ENCODE assay signal across 27 mouse cellular contexts in the genomic region with DNA sequence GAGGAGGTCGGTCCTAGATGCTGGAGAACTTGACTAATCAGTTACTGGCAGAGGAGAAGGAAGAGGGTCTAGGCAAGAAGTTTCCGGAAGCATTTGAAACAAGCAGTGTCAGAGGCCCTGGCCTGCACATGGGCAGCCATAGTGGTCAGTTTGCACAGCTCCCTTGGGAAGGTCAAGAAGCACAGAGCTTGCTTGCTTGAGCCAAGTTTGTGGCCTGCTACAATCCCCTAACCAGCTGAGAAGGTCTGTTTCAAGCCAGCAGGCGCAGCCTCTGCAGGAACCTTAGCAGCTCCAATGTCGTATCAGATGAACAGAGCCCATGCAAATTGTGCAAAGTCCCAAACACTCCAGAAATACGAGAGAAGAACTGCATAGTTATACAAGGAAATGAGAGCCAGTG. TPM values are rescaled to one million over a fixed set of nuclear protein-coding genes. Genes with fewer than 3 reads are reported as not detected.
DNase-seq lines count a peak whose midpoint lies in the region; ATAC-seq and TF ChIP-seq lines count a peak whose summit lies in the region.
"Had no signal": no experiment of that assay in that cellular context is flagged by ENCODE, and none has a peak within 500 bp of the region (broad histone marks: within the 10 kb centered on the region; RNA-seq: fewer than 3 reads in every experiment).

No protein-coding gene starts in this region.

- H3K4me2 ChIP-seq in kidney, embryonic 15.5 days, result no peak overlapping the region
- H3K4me2 ChIP-seq: embryonic facial prominence, embryonic 15.5 days; forebrain, embryonic 15.5 days; hindbrain, embryonic 13.5 days had no signal

- no peak overlapping the region for H3K27ac ChIP-seq in kidney, adult 2 months (ENCODE audit: insufficient read depth, low read depth, low read length)
- H3K27ac ChIP-seq in kidney, embryonic 15.5 days, result no peak overlapping the region
- H3K27ac ChIP-seq: embryonic facial prominence, embryonic 15.5 days; forebrain, embryonic 15.5 days; heart, embryonic 10.5 days; hindbrain, embryonic 13.5 days had no signal

- H3K4me3 ChIP-seq in kidney, adult 2 months (ENCODE audit: insufficient read depth, low read depth, low read length), result no peak overlapping the region
- H3K4me3 ChIP-seq in kidney, embryonic 15.5 days (replicated peaks), result no peak overlapping the region
- H3K4me3 ChIP-seq: embryonic facial prominence, embryonic 15.5 days; erythroblast, embryonic 14.5 days; forebrain, embryonic 15.5 days; heart, embryonic 10.5 days; hindbrain, embryonic 13.5 days had no signal

- peak; percentile 32 for DNase-seq in kidney, adult 2 months
- no peak for DNase-seq in kidney, adult 18-20 months
- peak; percentile 10 to 12 for DNase-seq in kidney, postnatal 36 days
- peak; percentile 10 for DNase-seq in skeletal muscle tissue, adult 2 months (ENCODE audit: low read depth, low spot score)
- DNase-seq: adrenal gland, adult 8-10 months; cerebellum, adult 11 months; cerebellum, adult 8-10 months; cerebellum, postnatal 14 days; embryo, embryonic 11 days; gastrocnemius, postnatal 36 days; heart, postnatal 10 days had no signal

- no peaks in the 10 kb centered on the region for H3K4me1 ChIP-seq in kidney, adult 2 months (ENCODE audit: control insufficient read depth, insufficient read depth, low read length)
- no peaks in the 10 kb centered on the region for H3K4me1 ChIP-seq in kidney, embryonic 15.5 days
- H3K4me1 ChIP-seq: embryonic facial prominence, embryonic 15.5 days; forebrain, embryonic 15.5 days; heart, embryonic 10.5 days; hindbrain, embryonic 13.5 days had no signal

- no peaks in the 10 kb centered on the region for H3K27me3 ChIP-seq in kidney, adult 2 months (replicated peaks; ENCODE audit: control insufficient read depth, insufficient read depth, low read length)
- H3K27me3 ChIP-seq in kidney, embryonic 15.5 days, result no peaks in the 10 kb centered on the region
- H3K27me3 ChIP-seq: embryonic facial prominence, embryonic 15.5 days; forebrain, embryonic 15.5 days; hindbrain, embryonic 13.5 days had no signal

- no peak for TF ChIP-seq POLR2A in kidney, adult 2 months (IDR thresholded peaks at IDR 0.05; ENCODE audit: low read depth, low read length)

- TF ChIP-seq CTCF in kidney, adult 2 months (conservative IDR thresholded peaks at IDR 0.05; ENCODE audit: insufficient read depth, insufficient read length, low read depth, low read length), result no peak

- H3K9ac ChIP-seq in kidney, embryonic 15.5 days, result no peak overlapping the region
- H3K9ac ChIP-seq: embryonic facial prominence, embryonic 15.5 days; forebrain, embryonic 15.5 days; hindbrain, embryonic 13.5 days had no signal

- H3K9me3 ChIP-seq in kidney, embryonic 15.5 days (replicated peaks), result no peaks in the 10 kb centered on the region
- H3K9me3 ChIP-seq: embryonic facial prominence, embryonic 15.5 days; forebrain, embryonic 15.5 days; heart, embryonic 10.5 days; hindbrain, embryonic 13.5 days had no signal

- no peaks in the 10 kb centered on the region for H3K36me3 ChIP-seq in kidney, adult 2 months (ENCODE audit: control insufficient read depth, insufficient read depth, low read length)
- peaks cover 64% of the 10 kb centered on the region for H3K36me3 ChIP-seq in kidney, embryonic 15.5 days

- WGBS in kidney, adult 2 months, result 75% methylated on average over 5 of the region's 5 CpGs
- 80% methylated on average over 5 of the region's 5 CpGs for WGBS in kidney, embryonic 15.5 days

- no peak for ATAC-seq in kidney, embryonic 15.5 days (replicated peaks; ENCODE audit: low FRiP score)
- no peak for ATAC-seq in erythroid progenitor cell, adult 5-6 weeks (replicated peaks; ENCODE audit: low FRiP score, poor library complexity, severe bottlenecking)
- ATAC-seq: forebrain, embryonic 15.5 days had no signal

RNA-seq across cellular contexts. Expression of gene Prss27, which starts 10.1 kb away (rescaled TPM):
- 0.16 and 0.30 TPM in 2 replicates for polyA plus RNA-seq in kidney, adult 2 months (2012; rRNA removed)
- polyA plus RNA-seq in kidney, embryonic 15.5 days (2015; fragmentation: Nextera tagmentation; extraction: Ambion mirVana), result 0.26 and 0.29 TPM in 2 replicates
- total RNA-seq in erythroid progenitor cell, adult 5-6 weeks (2015; ENCODE audit: low replicate concordance), result not detected in 2 replicates
- not detected in 2 replicates for total RNA-seq in erythroid progenitor cell, adult 5-6 weeks (2017; ENCODE audit: low replicate concordance)
- total RNA-seq: adrenal gland, postnatal 4 days; common myeloid progenitor, adult 5-6 weeks; gastrocnemius, adult 8-10 months; gastrocnemius, postnatal 36 days; heart, adult 18-20 months; heart, postnatal 10 days; hematopoietic stem cell, adult 5-6 weeks had no signal
- polyA plus RNA-seq: brain, embryonic 14.5 days; embryonic facial prominence, embryonic 11.5 days; erythroblast, embryonic 14.5 days; heart, embryonic 14.5 days had no signal

RNA-seq across cellular contexts. Expression of gene Kctd5, which starts 25.2 kb away (rescaled TPM):
- polyA plus RNA-seq in kidney, adult 2 months (2012; rRNA removed), result 16.1 and 16.5 TPM in 2 replicates
- polyA plus RNA-seq in kidney, embryonic 15.5 days (2015; fragmentation: Nextera tagmentation; extraction: Ambion mirVana), result 62.8 and 64.1 TPM in 2 replicates
- 4.3 and 5.0 TPM in 2 replicates for total RNA-seq in erythroid progenitor cell, adult 5-6 weeks (2015; ENCODE audit: low replicate concordance)
- total RNA-seq in erythroid progenitor cell, adult 5-6 weeks (2017; ENCODE audit: low replicate concordance), result 8.0 and 10.7 TPM in 2 replicates

RNA-seq across cellular contexts. Expression of gene Prss22, which starts 50.2 kb away (rescaled TPM):
- polyA plus RNA-seq in kidney, adult 2 months (2012; rRNA removed), result 0.23 and 0.26 TPM in 2 replicates
- 0.57 and 1.2 TPM in 2 replicates for polyA plus RNA-seq in kidney, embryonic 15.5 days (2015; fragmentation: Nextera tagmentation; extraction: Ambion mirVana)
- total RNA-seq in erythroid progenitor cell, adult 5-6 weeks (2015; ENCODE audit: low replicate concordance), result not detected in 2 replicates
- not detected in 2 replicates for total RNA-seq in erythroid progenitor cell, adult 5-6 weeks (2017; ENCODE audit: low replicate concordance)
- total RNA-seq: adrenal gland, adult 8-10 months; adrenal gland, postnatal 4 days; common myeloid progenitor, adult 5-6 weeks; gastrocnemius, adult 8-10 months; gastrocnemius, postnatal 36 days; heart, adult 18-20 months; heart, postnatal 10 days; hematopoietic stem cell, adult 5-6 weeks had no signal
- polyA plus RNA-seq: brain, embryonic 14.5 days; forebrain, embryonic 11.5 days; forebrain, embryonic 15.5 days; heart, embryonic 14.5 days; hindbrain, embryonic 13.5 days had no signal
